Mouse (Mus musculus): ENCODE data around the gene Nab2. TPM values are rescaled to one million over a fixed set of nuclear protein-coding genes. Genes with fewer than 3 reads are reported as not detected.

The Nab2 gene
- polyA plus RNA-seq, 1 experiment from 2014 or later, result 3.9 TPM

DNA sequence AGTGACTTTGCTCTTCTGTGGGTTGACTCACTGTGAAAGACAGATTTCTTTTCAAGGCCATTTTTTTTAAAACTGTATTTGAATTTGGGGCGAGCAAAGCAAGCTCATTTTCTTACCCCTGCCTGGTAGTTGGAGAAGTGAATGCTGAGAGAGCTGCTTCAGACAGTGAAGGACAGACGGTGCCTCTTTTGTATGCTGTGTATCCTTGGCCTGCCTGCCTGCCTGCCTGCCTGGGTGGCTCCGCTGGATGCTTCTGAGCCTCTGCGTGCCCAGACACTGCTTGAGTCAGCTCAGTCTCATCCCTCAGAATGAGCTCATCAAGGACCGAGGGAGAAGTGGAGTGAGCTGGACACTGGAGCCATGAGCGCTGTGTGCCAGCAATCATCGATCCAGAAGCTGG is 30.6 kb upstream of the Nab2 start:
- Histone ChIP-seq H3K9ac (ENCODE audit: low read depth, low read length) (no peak overlapping the region), H3K4me2 (ENCODE audit: low read depth, low read length) (no peak overlapping the region), H3K4me1 (ENCODE audit: control insufficient read depth, low read depth, low read length) (peaks cover 4% of the 10 kb centered on the region), H3K36me3 (ENCODE audit: control insufficient read depth, insufficient read depth) (peaks cover 8% of the 10 kb centered on the region), H3K27ac (ENCODE audit: low read length) (no peak overlapping the region), H3K27me3 (ENCODE audit: control insufficient read depth, insufficient read depth, low read depth, low read length) (no peaks in the 10 kb centered on the region), H3K4me3 (ENCODE audit: low read depth, low read length) (no peak overlapping the region), H3K9me3 (replicated peaks; ENCODE audit: control insufficient read depth, low read length) (no peaks in the 10 kb centered on the region)
- no peak for ATAC-seq (ENCODE audit: low read depth)
- whole genome bisulfite sequencing (ENCODE audit: insufficient replicate concordance), result 82% methylated on average over 7 of the region's 7 CpGs

GRCm38 (mm10) chr10:127695775-127696174 is 27.4 kb upstream of the Nab2 start:
- no peaks in the 10 kb centered on the region for H3K9me3 ChIP-seq (replicated peaks; ENCODE audit: control insufficient read depth, low read length)
- no peaks in the 10 kb centered on the region for H3K27me3 ChIP-seq (ENCODE audit: control insufficient read depth, insufficient read depth, low read depth, low read length)
- 72% methylated on average over 7 of the region's 7 CpGs for WGBS (ENCODE audit: insufficient replicate concordance)
- ATAC-seq (ENCODE audit: low read depth), result no peak
- H3K4me3 ChIP-seq (ENCODE audit: low read depth, low read length), result no peak overlapping the region
- H3K27ac ChIP-seq (ENCODE audit: low read length), result no peak overlapping the region
- no peak overlapping the region for H3K4me2 ChIP-seq (ENCODE audit: low read depth, low read length)
- peaks cover 4% of the 10 kb centered on the region for H3K4me1 ChIP-seq (ENCODE audit: control insufficient read depth, low read depth, low read length)
- no peak overlapping the region for H3K9ac ChIP-seq (ENCODE audit: low read depth, low read length)
- peaks cover 16% of the 10 kb centered on the region for H3K36me3 ChIP-seq (ENCODE audit: control insufficient read depth, insufficient read depth)

DNA sequence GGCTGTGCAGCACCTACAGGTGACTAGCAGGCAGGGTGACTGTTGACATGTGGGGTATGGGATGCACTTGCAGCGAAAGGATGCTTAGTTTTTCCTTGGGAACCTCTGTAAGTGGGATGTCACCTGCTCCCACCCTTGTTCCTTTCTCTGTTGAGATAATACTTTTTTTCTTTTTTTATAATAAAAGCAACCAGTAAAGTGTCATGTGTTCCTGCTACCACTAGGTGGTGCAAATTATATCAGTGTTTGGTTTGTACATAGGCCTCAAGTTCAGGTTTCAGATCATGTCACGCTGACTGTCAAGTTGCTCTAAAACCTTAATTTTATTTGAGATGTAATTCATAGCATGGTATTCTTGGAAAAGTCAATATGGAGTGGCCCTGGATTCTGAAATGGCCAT is 26.3 kb upstream of the Nab2 start:
- ATAC-seq (ENCODE audit: low read depth), result peak; percentile 30; the same call in 1 of the 2 replicates
- H3K4me3 ChIP-seq (ENCODE audit: low read depth, low read length), result no peak overlapping the region
- no peak overlapping the region for H3K27ac ChIP-seq (ENCODE audit: low read length)
- no peak overlapping the region for H3K9ac ChIP-seq (ENCODE audit: low read depth, low read length)
- H3K4me2 ChIP-seq (ENCODE audit: low read depth, low read length), result no peak overlapping the region
- H3K9me3 ChIP-seq (replicated peaks; ENCODE audit: control insufficient read depth, low read length), result no peaks in the 10 kb centered on the region
- H3K4me1 ChIP-seq (ENCODE audit: control insufficient read depth, low read depth, low read length), result peaks cover 4% of the 10 kb centered on the region
- 38% methylated on average over 2 of the region's 2 CpGs for WGBS (ENCODE audit: insufficient replicate concordance)
- H3K36me3 ChIP-seq (ENCODE audit: control insufficient read depth, insufficient read depth), result peaks cover 17% of the 10 kb centered on the region
- no peaks in the 10 kb centered on the region for H3K27me3 ChIP-seq (ENCODE audit: control insufficient read depth, insufficient read depth, low read depth, low read length)

DNA sequence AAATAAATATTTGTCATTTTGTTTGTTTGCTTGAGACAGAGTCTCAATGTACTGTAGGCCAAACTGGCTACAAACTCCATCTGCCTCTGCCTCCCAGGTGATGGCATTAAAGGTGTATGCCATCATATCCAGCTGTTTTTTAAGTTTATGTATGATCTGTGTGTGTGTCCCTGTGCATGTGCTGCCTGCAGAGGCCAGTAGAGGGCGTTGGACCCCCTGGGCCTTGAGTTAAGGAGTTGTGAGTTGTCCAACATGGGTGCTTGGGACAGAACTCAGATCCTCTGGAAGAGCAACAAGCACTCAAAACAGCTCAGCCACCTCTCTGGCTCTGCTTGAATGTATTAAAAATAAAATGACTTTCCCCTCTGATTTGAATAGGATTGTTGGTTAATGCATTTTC is 22.7 kb upstream of the Nab2 start:
- WGBS (ENCODE audit: insufficient replicate concordance), result 4% methylated on average over 1 of the region's 1 CpGs
- Histone ChIP-seq H3K27ac (ENCODE audit: low read length) (no peak overlapping the region), H3K4me2 (ENCODE audit: low read depth, low read length) (no peak overlapping the region), H3K27me3 (ENCODE audit: control insufficient read depth, insufficient read depth, low read depth, low read length) (no peaks in the 10 kb centered on the region), H3K36me3 (ENCODE audit: control insufficient read depth, insufficient read depth) (peaks cover 19% of the 10 kb centered on the region), H3K4me3 (ENCODE audit: low read depth, low read length) (no peak overlapping the region), H3K4me1 (ENCODE audit: control insufficient read depth, low read depth, low read length) (peaks cover 4% of the 10 kb centered on the region), H3K9me3 (replicated peaks; ENCODE audit: control insufficient read depth, low read length) (no peaks in the 10 kb centered on the region), H3K9ac (ENCODE audit: low read depth, low read length) (no peak overlapping the region)
- ATAC-seq (ENCODE audit: low read depth), result no peak

DNA sequence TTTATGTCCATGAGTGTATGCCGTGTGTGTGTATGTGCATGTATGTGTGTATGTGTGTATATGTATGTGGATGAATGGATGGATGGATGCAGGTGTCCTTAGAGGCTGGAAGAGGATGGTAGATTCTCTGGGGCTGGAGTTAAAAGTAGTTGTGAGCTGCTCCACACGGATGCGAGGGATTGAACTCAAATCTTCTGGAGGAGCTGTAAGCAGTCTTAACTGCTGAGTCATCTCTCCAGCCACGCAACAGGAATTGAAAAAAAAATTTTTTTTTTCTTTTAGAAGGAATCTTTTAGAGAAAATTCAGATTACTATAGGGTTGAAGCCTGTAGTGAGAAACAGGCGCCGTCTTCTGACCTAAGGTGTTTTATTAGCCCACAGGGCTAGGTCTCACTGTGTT is 14.5 kb upstream of the Nab2 start:
- H3K9ac ChIP-seq (ENCODE audit: low read depth, low read length), result no peak overlapping the region
- no peak overlapping the region for H3K4me2 ChIP-seq (ENCODE audit: low read depth, low read length)
- WGBS (ENCODE audit: insufficient replicate concordance), result 74% methylated on average over 6 of the region's 6 CpGs
- H3K27me3 ChIP-seq (ENCODE audit: control insufficient read depth, insufficient read depth, low read depth, low read length), result no peaks in the 10 kb centered on the region
- H3K4me3 ChIP-seq (ENCODE audit: low read depth, low read length), result no peak overlapping the region
- no peaks in the 10 kb centered on the region for H3K36me3 ChIP-seq (ENCODE audit: control insufficient read depth, insufficient read depth)
- H3K9me3 ChIP-seq (replicated peaks; ENCODE audit: control insufficient read depth, low read length), result no peaks in the 10 kb centered on the region
- H3K27ac ChIP-seq (ENCODE audit: low read length), result no peak overlapping the region
- peaks cover 3% of the 10 kb centered on the region; the same call in 1 of the 2 replicates for H3K4me1 ChIP-seq (ENCODE audit: control insufficient read depth, low read depth, low read length)
- no peak for ATAC-seq (ENCODE audit: low read depth)

DNA sequence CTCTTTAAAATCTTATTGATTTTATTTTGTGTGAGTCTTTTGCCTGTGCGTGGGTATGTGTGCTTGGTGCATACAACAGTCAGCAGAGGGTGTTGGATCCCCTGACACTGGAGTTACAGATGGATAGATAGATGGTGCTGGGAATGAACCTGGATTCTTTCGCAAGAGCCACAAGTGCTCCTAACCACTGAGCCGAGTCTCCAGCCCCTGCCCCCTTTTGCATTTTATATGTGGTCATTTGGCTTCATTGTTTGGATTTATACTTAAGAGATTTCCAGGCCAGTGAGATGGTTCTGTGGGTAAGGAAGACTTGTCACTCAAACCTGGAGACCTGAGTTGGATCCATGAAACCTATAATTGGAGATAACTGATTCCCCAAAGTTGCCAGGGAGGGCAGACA is 11.5 kb upstream of the Nab2 start:
- no peaks in the 10 kb centered on the region for H3K27me3 ChIP-seq (ENCODE audit: control insufficient read depth, insufficient read depth, low read depth, low read length)
- H3K9me3 ChIP-seq (replicated peaks; ENCODE audit: control insufficient read depth, low read length), result no peaks in the 10 kb centered on the region
- no peak overlapping the region for H3K4me3 ChIP-seq (ENCODE audit: low read depth, low read length)
- H3K36me3 ChIP-seq (ENCODE audit: control insufficient read depth, insufficient read depth), result no peaks in the 10 kb centered on the region
- no peak overlapping the region for H3K27ac ChIP-seq (ENCODE audit: low read length)
- 68% methylated on average over 3 of the region's 3 CpGs for WGBS (ENCODE audit: insufficient replicate concordance)
- peaks cover 14% of the 10 kb centered on the region; the same call in 1 of the 2 replicates for H3K4me1 ChIP-seq (ENCODE audit: control insufficient read depth, low read depth, low read length)
- no peak overlapping the region for H3K4me2 ChIP-seq (ENCODE audit: low read depth, low read length)
- no peak for ATAC-seq (ENCODE audit: low read depth)
- no peak overlapping the region for H3K9ac ChIP-seq (ENCODE audit: low read depth, low read length)

DNA sequence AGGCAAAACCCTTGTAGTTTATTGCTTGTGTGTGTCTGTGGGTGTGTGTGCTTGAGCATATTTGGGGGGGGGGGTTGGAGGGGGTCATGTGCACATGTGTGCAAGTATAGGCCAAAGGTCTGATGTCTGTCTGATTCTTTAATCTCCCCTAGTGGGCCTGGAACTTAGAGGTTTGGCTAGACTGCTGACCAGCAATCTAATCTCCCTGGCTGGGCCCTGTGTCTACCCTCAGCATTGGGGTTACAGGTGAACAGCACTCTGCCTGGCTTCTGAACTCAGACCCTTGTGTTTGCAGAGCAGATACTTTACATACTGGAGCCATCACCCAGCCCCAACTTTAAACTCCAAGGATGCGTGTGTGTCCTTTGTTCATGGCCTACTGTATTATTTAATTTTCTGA is 10.8 kb upstream of the Nab2 start:
- H3K4me3 ChIP-seq (ENCODE audit: low read depth, low read length), result no peak overlapping the region
- no peaks in the 10 kb centered on the region for H3K36me3 ChIP-seq (ENCODE audit: control insufficient read depth, insufficient read depth)
- H3K4me2 ChIP-seq (ENCODE audit: low read depth, low read length), result no peak overlapping the region
- H3K27ac ChIP-seq (ENCODE audit: low read length), result no peak overlapping the region
- no peak for ATAC-seq (ENCODE audit: low read depth)
- H3K27me3 ChIP-seq (ENCODE audit: control insufficient read depth, insufficient read depth, low read depth, low read length), result no peaks in the 10 kb centered on the region
- H3K9me3 ChIP-seq (replicated peaks; ENCODE audit: control insufficient read depth, low read length), result no peaks in the 10 kb centered on the region
- peaks cover 14% of the 10 kb centered on the region; the same call in 1 of the 2 replicates for H3K4me1 ChIP-seq (ENCODE audit: control insufficient read depth, low read depth, low read length)
- 79% methylated on average over 1 of the region's 1 CpGs for whole genome bisulfite sequencing (ENCODE audit: insufficient replicate concordance)
- no peak overlapping the region for H3K9ac ChIP-seq (ENCODE audit: low read depth, low read length)

DNA sequence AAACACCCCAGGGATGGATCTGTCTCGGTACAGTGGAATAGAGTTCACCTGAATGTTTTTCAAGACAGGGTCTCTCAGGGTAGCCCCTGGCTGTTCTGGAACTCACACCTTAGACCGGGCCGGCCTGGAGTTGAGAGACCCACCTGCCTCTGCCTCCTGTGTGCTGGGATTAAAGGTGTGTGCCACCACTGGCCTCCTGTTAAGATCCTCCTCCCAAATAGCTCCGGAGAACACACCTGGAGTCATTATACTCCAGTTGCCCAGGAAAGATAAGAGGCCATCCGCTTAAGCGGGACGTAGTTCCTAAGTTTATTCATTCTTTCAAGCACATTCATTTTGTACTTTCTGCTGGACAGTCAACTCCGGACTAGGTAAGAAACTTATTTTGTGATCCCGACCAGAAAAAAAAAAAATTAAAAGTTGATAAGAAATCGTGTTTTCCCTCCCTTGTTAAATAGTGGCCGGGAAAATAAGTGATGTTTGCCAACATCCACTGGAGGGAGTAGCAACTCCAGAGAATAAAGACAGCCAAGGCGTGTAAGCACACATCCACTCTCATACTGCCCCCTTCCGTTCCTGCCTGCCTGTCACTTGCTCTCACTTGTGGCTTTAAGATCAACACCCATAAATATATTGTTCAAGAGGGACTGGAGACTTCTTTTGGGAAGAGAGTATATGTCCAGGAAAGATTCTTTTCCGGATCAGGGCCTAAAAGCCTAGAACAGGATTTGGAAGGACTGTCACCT is 9.4 kb upstream of the Nab2 start:
- Histone ChIP-seq H3K4me2 (ENCODE audit: low read depth, low read length) (peak overlapping the region; percentile 97), H3K4me1 (ENCODE audit: control insufficient read depth, low read depth, low read length) (peaks cover 14% of the 10 kb centered on the region; the same call in 1 of the 2 replicates), H3K27me3 (ENCODE audit: control insufficient read depth, insufficient read depth, low read depth, low read length) (no peaks in the 10 kb centered on the region), H3K27ac (ENCODE audit: low read length) (peak overlapping the region; percentile 88), H3K4me3 (ENCODE audit: low read depth, low read length) (peak overlapping the region; percentile 90), H3K9ac (ENCODE audit: low read depth, low read length) (peak overlapping the region; percentile 87), H3K9me3 (replicated peaks; ENCODE audit: control insufficient read depth, low read length) (no peaks in the 10 kb centered on the region), H3K36me3 (ENCODE audit: control insufficient read depth, insufficient read depth) (no peaks in the 10 kb centered on the region)
- no peak for ATAC-seq (ENCODE audit: low read depth)
- WGBS (ENCODE audit: insufficient replicate concordance), result 8% methylated on average over 14 of the region's 14 CpGs

DNA sequence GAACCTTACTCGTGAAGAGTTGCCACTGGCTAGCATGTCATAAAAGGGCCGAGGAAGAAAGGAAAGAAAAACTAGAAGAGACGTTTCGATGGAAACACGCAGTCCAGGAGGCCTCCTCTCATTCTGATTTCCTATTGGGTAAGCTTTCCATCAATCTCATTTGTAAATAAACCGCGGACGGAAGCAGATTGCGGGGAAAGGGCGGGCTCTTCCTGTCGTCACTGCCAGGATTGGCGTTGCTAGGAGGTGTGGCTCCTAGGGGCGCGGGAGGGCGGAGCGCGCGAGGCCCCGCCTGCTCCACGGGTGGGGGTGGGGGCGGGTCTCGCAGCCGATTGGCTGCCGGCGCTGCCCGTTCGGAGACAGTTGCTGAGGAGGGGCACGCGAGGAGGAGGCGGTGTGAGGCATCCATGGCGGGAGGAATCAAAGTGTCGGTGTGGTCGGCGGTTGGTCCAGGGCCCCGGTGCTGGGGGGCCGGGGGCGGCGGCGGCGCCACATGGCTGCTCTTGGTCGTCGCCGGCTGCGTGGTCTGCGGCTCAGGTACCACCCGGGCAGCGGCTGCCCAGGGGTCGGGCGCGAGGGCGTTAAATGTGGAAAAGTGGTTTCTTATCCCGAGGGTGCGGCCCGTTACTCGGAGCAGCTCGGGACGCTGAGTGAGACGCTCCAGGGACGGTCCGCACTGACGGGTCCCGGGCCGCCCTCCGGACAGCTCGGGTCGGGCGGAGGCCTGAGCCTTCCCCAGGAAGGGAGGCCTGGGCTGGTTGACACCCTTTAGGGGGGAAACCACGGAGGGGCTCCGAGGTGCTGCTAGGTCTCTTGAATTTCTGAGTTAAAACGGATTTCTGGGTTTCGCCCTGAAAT is 8.6 kb upstream of the Nab2 start:
- Histone ChIP-seq H3K27me3 (ENCODE audit: control insufficient read depth, insufficient read depth, low read depth, low read length) (no peaks in the 10 kb centered on the region), H3K27ac (ENCODE audit: low read length) (peak overlapping the region; percentile 88), H3K4me1 (ENCODE audit: control insufficient read depth, low read depth, low read length) (peaks cover 14% of the 10 kb centered on the region; the same call in 1 of the 2 replicates), H3K4me3 (ENCODE audit: low read depth, low read length) (peak overlapping the region; percentile 90), H3K9me3 (replicated peaks; ENCODE audit: control insufficient read depth, low read length) (no peaks in the 10 kb centered on the region), H3K36me3 (ENCODE audit: control insufficient read depth, insufficient read depth) (no peaks in the 10 kb centered on the region), H3K4me2 (ENCODE audit: low read depth, low read length) (peak overlapping the region; percentile 97), H3K9ac (ENCODE audit: low read depth, low read length) (peak overlapping the region; percentile 87)
- WGBS (ENCODE audit: insufficient replicate concordance), result under 1% methylated on average over 71 of the region's 71 CpGs
- peak; percentile 95 for ATAC-seq (ENCODE audit: low read depth)

All from liver, embryonic 16.5 days (tissue).